Mouse (Mus musculus): ENCODE results near the gene Vmn2r114.

DNA sequence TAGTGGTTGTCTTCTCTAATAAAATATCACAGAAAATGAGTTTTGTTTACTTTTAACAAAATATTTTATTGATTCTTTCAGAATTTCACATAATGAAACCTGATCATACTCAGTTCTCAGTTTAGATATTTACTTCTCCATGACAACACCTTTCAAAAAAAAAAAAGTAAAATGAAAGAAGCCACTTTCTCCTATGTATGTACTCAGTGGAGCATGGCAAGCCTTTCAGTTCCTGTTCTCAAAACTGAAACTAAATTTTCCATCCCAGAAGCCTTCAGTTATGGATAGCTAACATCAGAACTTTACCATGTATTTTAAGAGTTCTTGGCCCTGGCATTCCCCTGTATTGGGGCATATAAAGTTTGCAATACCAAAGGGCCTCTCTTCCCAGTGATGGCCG, 39.3 kb upstream of the Vmn2r114 start:
- TF ChIP-seq CTCF (IDR thresholded peaks at IDR 0.05; ENCODE audit: control insufficient read depth, insufficient read depth, insufficient replicate concordance, low read depth, low read length) (no peak), POLR2A (IDR thresholded peaks at IDR 0.05; ENCODE audit: control insufficient read depth, low read depth, low read length) (no peak)

Measured in testis, adult 2 months (tissue).